Mouse (Mus musculus) megakaryocyte, embryonic 14.5 days (primary cell): ENCODE measurements around the gene Cpd. TPM values are rescaled to one million over a fixed set of nuclear protein-coding genes. Genes with fewer than 3 reads are reported as not detected.
A peak's percentile ranks its signal among the peaks of the same experiment; 100 is the strongest.

Source experiments
- H3K27me3 ChIP-seq: replicated peaks from 2 replicates; pipeline ENCODE3; 2012; ENCODE audit warnings: inconsistent platforms
- H3K36me3 ChIP-seq: replicated peaks from 2 replicates; pipeline ENCODE3; 2012; ENCODE audit warnings: low read length, inconsistent platforms, mixed read lengths
- H3K4me1 ChIP-seq: 2 replicates; pipeline ENCODE4 v1.6.1; 2012; ENCODE audit warnings: inconsistent platforms
- H3K4me3 ChIP-seq: replicated peaks from 2 replicates; pipeline ENCODE3; 2012; ENCODE audit warnings: moderate library complexity, mild to moderate bottlenecking, inconsistent platforms
- H3K9me3 ChIP-seq: 2 replicates; pipeline ENCODE4 v1.6.1; 2012; ENCODE audit warnings: inconsistent platforms
- FLI1 ChIP-seq: IDR thresholded peaks from 2 replicates; pipeline ENCODE4 v1.6.1; 2012; ENCODE audit warnings: low read length, inconsistent platforms, mixed read lengths
- GATA1 ChIP-seq: IDR thresholded peaks from 3 replicates; pipeline ENCODE4 v1.6.1; 2012; ENCODE audit warnings: mixed read lengths, low read length, inconsistent platforms, borderline replicate concordance
- polyA plus RNA-seq: library from polyadenylated mRNA; stranded (reverse); fragments of >175 nt; gene quantifications from 2 replicates; pipeline ENCODE4 v1.2.3, GENCODE M21; 2012; ENCODE audit warnings: low replicate concordance; ENCODE audit not compliant: insufficient read depth

Cpd gene
- polyA plus RNA-seq, 1 experiment = 1.0 TPM

DNA sequence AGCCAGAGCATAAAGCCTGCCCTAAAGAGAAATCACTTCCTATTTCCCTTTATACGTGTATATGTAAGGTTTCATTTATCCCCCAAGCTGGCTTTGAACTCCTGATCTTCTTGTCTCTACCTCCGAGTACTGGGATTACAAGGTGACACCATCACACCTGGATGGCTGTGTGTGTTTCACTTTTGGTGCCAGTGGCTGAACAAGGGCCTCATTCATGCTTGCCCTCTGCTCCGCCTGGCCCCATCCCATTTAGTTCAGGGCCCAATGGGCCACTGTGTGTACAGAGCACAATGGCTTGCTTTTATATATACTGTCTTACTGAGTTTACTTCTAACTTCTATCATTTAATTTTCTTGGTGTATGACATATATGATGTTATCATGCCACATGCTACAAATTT lies 94.5 kb downstream of the Cpd start:
- Histone ChIP-seq H3K36me3 (peaks cover 95% of the 10 kb centered on the region), H3K27me3 (no peaks in the 10 kb centered on the region), H3K4me3 (no peak overlapping the region), H3K9me3 (no peaks in the 10 kb centered on the region), H3K4me1 (0 out of 2 replicates have a peak, but pooled peaks cover 2% of the 10 kb centered on the region)
- TF ChIP-seq GATA1 (no peak), FLI1 (no peak)

- Histone ChIP-seq H3K9me3 (no peaks in the 10 kb centered on the region), H3K4me3 (no peak overlapping the region), H3K27me3 (no peaks in the 10 kb centered on the region), H3K36me3 (peaks cover 93% of the 10 kb centered on the region), H3K4me1 (peaks cover 4% of the 10 kb centered on the region; the same call in 1 of the 2 replicates)
- TF ChIP-seq FLI1 (no peak), GATA1 (no peak)
These were observed 98.0 kb downstream of the Cpd start for GRCm38 (mm10) chr11:76748819-76749218.

GRCm38 (mm10) chr11:76745921-76746320 lies 100.9 kb downstream of the Cpd start:
- H3K27me3 ChIP-seq = no peaks in the 10 kb centered on the region
- no peak overlapping the region for H3K4me3 ChIP-seq
- no peak for TF ChIP-seq GATA1
- H3K9me3 ChIP-seq = no peaks in the 10 kb centered on the region
- H3K4me1 ChIP-seq = peaks cover 4% of the 10 kb centered on the region; the same call in 1 of the 2 replicates
- H3K36me3 ChIP-seq = peaks cover 94% of the 10 kb centered on the region

- no peak overlapping the region for H3K4me3 ChIP-seq
- H3K9me3 ChIP-seq = no peaks in the 10 kb centered on the region
- no peaks in the 10 kb centered on the region for H3K27me3 ChIP-seq
- H3K36me3 ChIP-seq = peaks cover 93% of the 10 kb centered on the region
- peaks cover 4% of the 10 kb centered on the region; the same call in 1 of the 2 replicates for H3K4me1 ChIP-seq
- TF ChIP-seq FLI1 (no peak), GATA1 (no peak)
These were observed 102.3 kb downstream of the Cpd start for GRCm38 (mm10) chr11:76744550-76744949.

GRCm38 (mm10) chr11:76742511-76742910 lies 104.3 kb downstream of the Cpd start:
- TF ChIP-seq GATA1 (no peak), FLI1 (no peak)
- peaks cover 4% of the 10 kb centered on the region; the same call in 1 of the 2 replicates for H3K4me1 ChIP-seq
- H3K4me3 ChIP-seq = no peak overlapping the region
- H3K27me3 ChIP-seq = no peaks in the 10 kb centered on the region
- H3K36me3 ChIP-seq = peaks cover 90% of the 10 kb centered on the region
- no peaks in the 10 kb centered on the region for H3K9me3 ChIP-seq

DNA sequence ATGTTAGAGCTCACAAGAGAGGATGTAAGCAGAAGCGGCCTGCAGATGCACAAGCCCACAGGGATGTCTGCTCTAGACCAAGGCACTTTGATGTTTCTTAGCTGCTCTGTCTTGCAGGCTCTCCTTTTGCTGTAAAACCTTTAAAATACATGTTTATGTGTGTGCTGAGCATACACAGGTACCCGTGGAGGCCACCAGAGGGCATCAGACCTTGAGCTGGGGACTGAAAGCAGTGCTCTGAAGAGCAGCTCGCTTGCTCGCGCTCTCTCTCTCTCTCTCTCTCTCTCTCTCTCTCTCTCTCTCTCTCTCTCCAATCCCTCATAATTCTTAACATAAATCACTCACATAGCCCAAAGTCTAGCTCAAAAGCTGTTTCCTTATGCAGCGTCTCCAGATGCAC lies 107.7 kb downstream of the Cpd start:
- Histone ChIP-seq H3K9me3 (no peaks in the 10 kb centered on the region), H3K4me3 (no peak overlapping the region), H3K36me3 (peaks cover 91% of the 10 kb centered on the region), H3K4me1 (peaks cover 31% of the 10 kb centered on the region), H3K27me3 (no peaks in the 10 kb centered on the region)
- TF ChIP-seq GATA1 (no peak), FLI1 (no peak)

- Histone ChIP-seq H3K4me1 (peaks cover 35% of the 10 kb centered on the region), H3K36me3 (peaks cover 91% of the 10 kb centered on the region), H3K27me3 (no peaks in the 10 kb centered on the region), H3K4me3 (peak overlapping the region; percentile 84), H3K9me3 (peaks cover 4% of the 10 kb centered on the region; the same call in 1 of the 2 replicates)
- TF ChIP-seq GATA1 = no peak
- TF ChIP-seq FLI1 = no peak
These were observed 111.0 kb downstream of the Cpd start for GRCm38 (mm10) chr11:76735753-76736324.

DNA sequence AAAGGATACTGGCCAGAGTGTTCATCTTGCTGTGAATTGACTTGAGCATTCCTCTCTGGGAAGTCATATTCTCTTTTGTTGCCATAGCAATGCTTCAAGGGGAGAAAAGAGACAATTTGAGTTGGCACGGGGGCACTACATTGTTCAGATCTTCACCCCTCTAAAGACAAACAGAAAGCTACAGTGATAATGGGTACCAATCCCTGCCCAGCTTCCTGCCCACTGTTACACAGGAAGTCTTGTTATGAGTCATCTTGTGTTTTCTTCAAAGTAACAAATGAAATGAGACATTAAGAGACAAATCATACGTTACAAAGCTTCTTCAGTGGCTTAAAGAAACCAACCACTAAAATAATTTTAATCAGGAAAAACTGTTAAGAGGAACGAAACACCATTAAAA lies 112.3 kb downstream of the Cpd start:
- Histone ChIP-seq H3K9me3 (peaks cover 4% of the 10 kb centered on the region; the same call in 1 of the 2 replicates), H3K27me3 (no peaks in the 10 kb centered on the region), H3K4me1 (peaks cover 35% of the 10 kb centered on the region), H3K4me3 (no peak overlapping the region), H3K36me3 (peaks cover 92% of the 10 kb centered on the region)
- no peak for TF ChIP-seq FLI1
- TF ChIP-seq GATA1 = no peak

GRCm38 (mm10) chr11:76730650-76731049 lies 116.2 kb downstream of the Cpd start:
- Histone ChIP-seq H3K36me3 (peaks cover 87% of the 10 kb centered on the region), H3K4me1 (peaks cover 19% of the 10 kb centered on the region), H3K4me3 (no peak overlapping the region), H3K27me3 (peaks cover 1% of the 10 kb centered on the region), H3K9me3 (peaks cover 4% of the 10 kb centered on the region; the same call in 1 of the 2 replicates)
- TF ChIP-seq FLI1 (no peak), GATA1 (no peak)

Other genes starting within 250 kb of the Cpd start
- 6.3 and 8.5 TPM in 2 replicates for gene Abr, start 224.7 kb downstream of the Cpd start, polyA plus RNA-seq
- gene Bhlha9, start 174.5 kb downstream of the Cpd start, polyA plus RNA-seq = not detected in 2 replicates
- gene Trarg1, start 167.2 kb downstream of the Cpd start, polyA plus RNA-seq = 0.06 TPM in 1 of 2 replicates, not detected in the other
- gene Gosr1, start 83.4 kb downstream of the Cpd start, polyA plus RNA-seq = 1.2 TPM in 1 of 2 replicates, not detected in the other
- not detected in 2 replicates for gene Tmigd1, start 55.1 kb upstream of the Cpd start, polyA plus RNA-seq
- gene Blmh, start 77.8 kb upstream of the Cpd start, polyA plus RNA-seq = 4.6 and 31.1 TPM in 2 replicates
- 92.6 and 133 TPM in 2 replicates for gene Slc6a4, start 151.6 kb upstream of the Cpd start, polyA plus RNA-seq
- gene Nsrp1, start 231.4 kb upstream of the Cpd start, polyA plus RNA-seq = 7.0 TPM in 1 of 2 replicates, not detected in the other